9 mouse cellular contexts compared by ENCODE assay signal in genomic region chr11:40599956-40600772, GRCm38 (mm10).
DNase-seq lines count a peak whose midpoint lies in the region; ATAC-seq and TF ChIP-seq lines count a peak whose summit lies in the region.
"Had no signal": no experiment of that assay in that cellular context is flagged by ENCODE, and none has a peak within 500 bp of the region (broad histone marks: within the 10 kb centered on the region; RNA-seq: fewer than 3 reads in every experiment).

No protein-coding gene starts in this region.

- no peaks in the 10 kb centered on the region for H3K9me3 ChIP-seq in hindbrain, embryonic 16.5 days (ENCODE audit: control insufficient read depth, low read length)
- H3K9me3 ChIP-seq in midbrain, embryonic 11.5 days (ENCODE audit: control insufficient read depth, low read length): no peaks in the 10 kb centered on the region

- ATAC-seq in hindbrain, embryonic 16.5 days: peak; percentile 68
- ATAC-seq in midbrain, embryonic 11.5 days (ENCODE audit: low FRiP score): peak; percentile 40

- H3K4me3 ChIP-seq in layer of hippocampus, adult 2 months: no peak overlapping the region
- no peak overlapping the region for H3K4me3 ChIP-seq in hindbrain, embryonic 16.5 days (ENCODE audit: low read length)
- no peak overlapping the region for H3K4me3 ChIP-seq in midbrain, embryonic 11.5 days (ENCODE audit: low read depth, low read length)

- H3K4me2 ChIP-seq in hindbrain, embryonic 16.5 days (ENCODE audit: low read length): peak overlapping the region; percentile 35
- H3K4me2 ChIP-seq in midbrain, embryonic 11.5 days: peak overlapping the region; percentile 15

- TF ChIP-seq CTCF in layer of hippocampus, adult 2 months (conservative IDR thresholded peaks at IDR 0.05): no peak

- no peak for DNase-seq in layer of hippocampus, adult 2 months (ENCODE audit: low spot score in 2 of 2)
- no peak for DNase-seq in layer of hippocampus, adult 8-10 months (ENCODE audit: low spot score in 2 of 2)
- DNase-seq in adrenal gland, adult (ENCODE audit: inconsistent age in 2 of 2, low spot score in 1 of 2): peak; percentile 11 to 72
- peak; percentile 78 for DNase-seq in embryo, embryonic 11 days
- DNase-seq in midbrain, embryonic 11.5 days (ENCODE audit: low spot score, missing footprints): peak; percentile 91
- no peak for DNase-seq in MN1 (ENCODE audit: low spot score)
- no peak for DNase-seq in left cerebral cortex, adult 11 months (ENCODE audit: low spot score)

- 9% methylated on average over 15 of the region's 15 CpGs for WGBS in hindbrain, embryonic 16.5 days
- WGBS in midbrain, embryonic 11.5 days: 8% methylated on average over 15 of the region's 15 CpGs

- no peak overlapping the region for H3K9ac ChIP-seq in hindbrain, embryonic 16.5 days (ENCODE audit: low read depth, low read length)
- no peak overlapping the region; the same call in 1 of the 2 replicates for H3K9ac ChIP-seq in midbrain, embryonic 11.5 days (ENCODE audit: low read length)

- H3K4me1 ChIP-seq in hindbrain, embryonic 16.5 days (ENCODE audit: control insufficient read depth, insufficient read depth, low read depth, low read length): peaks cover 12% of the 10 kb centered on the region
- H3K4me1 ChIP-seq in midbrain, embryonic 11.5 days (ENCODE audit: control insufficient read depth, insufficient read depth, low read length): peaks cover 7% of the 10 kb centered on the region; the same call in 1 of the 2 replicates

- peak overlapping the region; percentile 76; the same call in 1 of the 2 replicates for H3K27ac ChIP-seq in layer of hippocampus, adult 2 months
- no peak overlapping the region for H3K27ac ChIP-seq in hindbrain, embryonic 16.5 days (ENCODE audit: low read depth, low read length)
- 0 out of 2 replicates have a peak overlapping the region, but pooled peaks have one; percentile 14 for H3K27ac ChIP-seq in midbrain, embryonic 11.5 days (ENCODE audit: low read depth, low read length)
- H3K27ac ChIP-seq: macrophage had no signal

- H3K36me3 ChIP-seq in hindbrain, embryonic 16.5 days (ENCODE audit: control insufficient read depth, insufficient read depth, low read length): no peaks in the 10 kb centered on the region
- no peaks in the 10 kb centered on the region for H3K36me3 ChIP-seq in midbrain, embryonic 11.5 days (ENCODE audit: control insufficient read depth, insufficient read depth, low read length)

- H3K27me3 ChIP-seq in hindbrain, embryonic 16.5 days (replicated peaks; ENCODE audit: control insufficient read depth, insufficient read depth, low read length): no peaks in the 10 kb centered on the region
- no peaks in the 10 kb centered on the region for H3K27me3 ChIP-seq in midbrain, embryonic 11.5 days (ENCODE audit: control insufficient read depth, insufficient read depth, low read length)

Comparison
In these comparisons a context has a peak if more than half of its experiments do, and no peak if none do; other contexts are left out.
1. DNase-seq: peak in adrenal gland, adult (2 of 2), embryo, embryonic 11 days (single experiment) and midbrain, embryonic 11.5 days (single experiment); none in layer of hippocampus, adult 2 months (0 of 2), layer of hippocampus, adult 8-10 months (0 of 2), MN1 (single experiment) and left cerebral cortex, adult 11 months (single experiment).